Mouse (Mus musculus) hindbrain, embryonic 13.5 days (tissue): ENCODE data around the gene Bahd1. TPM values are rescaled to one million over a fixed set of nuclear protein-coding genes. Genes with fewer than 3 reads are reported as not detected.
A peak's percentile ranks its signal among the peaks of the same experiment; 100 is the strongest.

Source experiments
- ATAC-seq: fragments of 200-750 bp; cut with Nextera tagmentation; 2 replicates; pipeline ENCODE4 v1.8.0; 2017; ENCODE audit warnings: moderate TSS enrichment; ENCODE audit not compliant: low FRiP score
- H3K27ac ChIP-seq: fragments of 300-500 bp; sonication (generic); 2 replicates; pipeline ENCODE4 v1.5.1; 2015; ENCODE audit warnings: inconsistent platforms, mild to moderate bottlenecking, moderate library complexity
- H3K27me3 ChIP-seq: fragments of 300-500 bp; sonication (generic); 2 replicates; pipeline ENCODE4 v1.6.1; 2015; ENCODE audit warnings: mild to moderate bottlenecking, inconsistent platforms
- H3K36me3 ChIP-seq: fragments of 300-500 bp; sonication (generic); 2 replicates; pipeline ENCODE4 v1.6.1; 2015; ENCODE audit warnings: mild to moderate bottlenecking, inconsistent platforms
- H3K4me1 ChIP-seq: fragments of 300-500 bp; sonication (generic); replicated peaks from 2 replicates; pipeline ENCODE4 v1.6.1; 2015; ENCODE audit warnings: inconsistent platforms
- H3K4me2 ChIP-seq: fragments of 300-500 bp; sonication (generic); 2 replicates; pipeline ENCODE4 v1.6.1; 2015; ENCODE audit warnings: inconsistent platforms, mild to moderate bottlenecking, moderate library complexity
- H3K4me3 ChIP-seq: fragments of 300-500 bp; sonication (generic); 2 replicates; pipeline ENCODE4 v1.5.1; 2015; ENCODE audit warnings: mild to moderate bottlenecking, inconsistent platforms
- H3K9ac ChIP-seq: fragments of 300-500 bp; sonication (generic); 2 replicates; pipeline ENCODE4 v1.6.1; 2015; ENCODE audit warnings: mild to moderate bottlenecking, inconsistent platforms
- H3K9me3 ChIP-seq: fragments of 300-500 bp; sonication (generic); 2 replicates; pipeline ENCODE4 v1.6.1; 2016; ENCODE audit warnings: inconsistent platforms
- WGBS: fragments of 180-500 bp; shearing (Covaris S2); methylation state at CpG from one replicate; pipeline ENCODE4 v1.1.7; 2015; 5-methylcytosine and 5-hydroxymethylcytosine counted together
- polyA plus RNA-seq: library from polyadenylated mRNA; unstranded; fragments of >200 nt; fragmentation: Nextera tagmentation; extraction: Ambion mirVana; gene quantifications from 2 replicates; pipeline ENCODE4 v1.2.1, GENCODE M21; 2015

Gene Bahd1
- polyA plus RNA-seq, 1 experiment from 2014 or later: 5.1 TPM

GRCm38 (mm10) chr2:118882840-118883679, 17.1 kb upstream of the Bahd1 start:
- ATAC-seq: peak; percentile 74
- Histone ChIP-seq H3K4me1 (peaks cover 5% of the 10 kb centered on the region), H3K4me3 (peak overlapping the region; percentile 40), H3K9me3 (no peaks in the 10 kb centered on the region), H3K36me3 (peaks cover 15% of the 10 kb centered on the region), H3K4me2 (peak overlapping the region; percentile 75), H3K27ac (no peak overlapping the region), H3K27me3 (peaks cover 23% of the 10 kb centered on the region), H3K9ac (peak overlapping the region; percentile 69)
- WGBS: 3% methylated on average over 32 of the region's 32 CpGs

GRCm38 (mm10) chr2:118887440-118887839, 12.7 kb upstream of the Bahd1 start:
- ATAC-seq: no peak

GRCm38 (mm10) chr2:118887845-118888548, 12.2 kb upstream of the Bahd1 start:
- H3K36me3 ChIP-seq: no peaks in the 10 kb centered on the region
- H3K4me3 ChIP-seq: no peak overlapping the region
- H3K9me3 ChIP-seq: no peaks in the 10 kb centered on the region
- 0 out of 2 replicates have a peak, but pooled peaks have one; percentile 41 for ATAC-seq
- peak overlapping the region; percentile 25 for H3K4me2 ChIP-seq
- peak overlapping the region; percentile 23; the same call in 1 of the 2 replicates for H3K27ac ChIP-seq
- H3K27me3 ChIP-seq: peaks cover 45% of the 10 kb centered on the region
- WGBS: 31% methylated on average over 14 of the region's 14 CpGs
- peaks cover 5% of the 10 kb centered on the region for H3K4me1 ChIP-seq
- no peak overlapping the region; the same call in 1 of the 2 replicates for H3K9ac ChIP-seq

More at GRCm38 (mm10) chr2:118887440-118887839, 12.7 kb upstream of the Bahd1 start:
- Histone ChIP-seq H3K4me1 (peaks cover 7% of the 10 kb centered on the region), H3K36me3 (no peaks in the 10 kb centered on the region), H3K9me3 (no peaks in the 10 kb centered on the region), H3K27ac (peak overlapping the region; percentile 23; the same call in 1 of the 2 replicates), H3K4me3 (no peak overlapping the region), H3K4me2 (peak overlapping the region; percentile 25), H3K9ac (no peak overlapping the region; the same call in 1 of the 2 replicates), H3K27me3 (peaks cover 39% of the 10 kb centered on the region)
- WGBS: 74% methylated on average over 13 of the region's 13 CpGs

GRCm38 (mm10) chr2:118891173-118891572, 9.0 kb upstream of the Bahd1 start:
- Histone ChIP-seq H3K9me3 (no peaks in the 10 kb centered on the region), H3K4me3 (no peak overlapping the region), H3K27me3 (peaks cover 62% of the 10 kb centered on the region), H3K27ac (no peak overlapping the region), H3K9ac (no peak overlapping the region), H3K36me3 (no peaks in the 10 kb centered on the region), H3K4me1 (peaks cover 5% of the 10 kb centered on the region), H3K4me2 (no peak overlapping the region)
- ATAC-seq: no peak
- WGBS: 89% methylated on average over 4 of the region's 4 CpGs

GRCm38 (mm10) chr2:118895990-118896913, 3.9 kb upstream of the Bahd1 start:
- no peaks in the 10 kb centered on the region for H3K9me3 ChIP-seq
- peak overlapping the region; percentile 43 for H3K4me3 ChIP-seq
- H3K27me3 ChIP-seq: peaks cover 95% of the 10 kb centered on the region
- H3K27ac ChIP-seq: no peak overlapping the region
- 1% methylated on average over 38 of the region's 38 CpGs for WGBS
- no peak for ATAC-seq
- H3K4me2 ChIP-seq: peak overlapping the region; percentile 68
- H3K9ac ChIP-seq: peak overlapping the region; percentile 68
- H3K36me3 ChIP-seq: no peaks in the 10 kb centered on the region
- H3K4me1 ChIP-seq: peaks cover 43% of the 10 kb centered on the region

GRCm38 (mm10) chr2:118896914-118897291, 3.3 kb upstream of the Bahd1 start:
- under 1% methylated on average over 13 of the region's 13 CpGs for WGBS
- Histone ChIP-seq H3K4me3 (peak overlapping the region; percentile 43), H3K36me3 (no peaks in the 10 kb centered on the region), H3K27ac (no peak overlapping the region), H3K4me1 (peaks cover 43% of the 10 kb centered on the region), H3K9ac (peak overlapping the region; percentile 68), H3K4me2 (peak overlapping the region; percentile 68), H3K27me3 (peaks cover 89% of the 10 kb centered on the region), H3K9me3 (no peaks in the 10 kb centered on the region)
- ATAC-seq: no peak

- Histone ChIP-seq H3K27ac (no peak overlapping the region), H3K9ac (peak overlapping the region; percentile 68; the same call in 1 of the 2 replicates), H3K4me1 (peaks cover 43% of the 10 kb centered on the region), H3K4me3 (peak overlapping the region; percentile 43), H3K36me3 (no peaks in the 10 kb centered on the region), H3K9me3 (no peaks in the 10 kb centered on the region), H3K4me2 (peak overlapping the region; percentile 68), H3K27me3 (peaks cover 84% of the 10 kb centered on the region)
- under 1% methylated on average over 7 of the region's 7 CpGs for WGBS
- ATAC-seq: no peak
Measured at GRCm38 (mm10) chr2:118897392-118897791, 2.8 kb upstream of the Bahd1 start.

- H3K4me2 ChIP-seq: peak overlapping the region; percentile 68; the same call in 1 of the 2 replicates
- H3K27ac ChIP-seq: no peak overlapping the region
- H3K9me3 ChIP-seq: no peaks in the 10 kb centered on the region
- peaks cover 80% of the 10 kb centered on the region for H3K27me3 ChIP-seq
- no peak overlapping the region for H3K4me3 ChIP-seq
- WGBS: under 1% methylated on average over 11 of the region's 11 CpGs
- ATAC-seq: no peak
- no peak overlapping the region for H3K9ac ChIP-seq
- no peaks in the 10 kb centered on the region for H3K36me3 ChIP-seq
- peaks cover 45% of the 10 kb centered on the region for H3K4me1 ChIP-seq
Measured at GRCm38 (mm10) chr2:118897808-118898207, 2.4 kb upstream of the Bahd1 start.

GRCm38 (mm10) chr2:118898771-118899170, 1.4 kb upstream of the Bahd1 start:
- H3K27ac ChIP-seq: no peak overlapping the region
- H3K9me3 ChIP-seq: no peaks in the 10 kb centered on the region
- H3K36me3 ChIP-seq: no peaks in the 10 kb centered on the region
- H3K4me3 ChIP-seq: no peak overlapping the region
- H3K4me2 ChIP-seq: no peak overlapping the region
- H3K9ac ChIP-seq: no peak overlapping the region
- ATAC-seq: no peak
- 4% methylated on average over 4 of the region's 4 CpGs for WGBS
- peaks cover 54% of the 10 kb centered on the region for H3K4me1 ChIP-seq
- peaks cover 71% of the 10 kb centered on the region for H3K27me3 ChIP-seq

- Histone ChIP-seq H3K36me3 (no peaks in the 10 kb centered on the region), H3K4me3 (no peak overlapping the region), H3K27ac (no peak overlapping the region), H3K4me2 (no peak overlapping the region), H3K27me3 (peaks cover 65% of the 10 kb centered on the region), H3K9ac (no peak overlapping the region), H3K4me1 (peaks cover 60% of the 10 kb centered on the region), H3K9me3 (no peaks in the 10 kb centered on the region)
- ATAC-seq: no peak
- 10% methylated on average over 7 of the region's 7 CpGs for WGBS
Measured at GRCm38 (mm10) chr2:118899306-118899705, 871 bp upstream of the Bahd1 start.

GRCm38 (mm10) chr2:118900826-118901140, 606 bp downstream of the Bahd1 start:
- ATAC-seq: no peak
- peaks cover 51% of the 10 kb centered on the region for H3K27me3 ChIP-seq
- 0 out of 2 replicates have a peak overlapping the region, but pooled peaks have one; percentile 18 for H3K27ac ChIP-seq
- 1% methylated on average over 11 of the region's 11 CpGs for WGBS
- peak overlapping the region; percentile 93 for H3K4me3 ChIP-seq
- H3K36me3 ChIP-seq: no peaks in the 10 kb centered on the region
- no peaks in the 10 kb centered on the region for H3K9me3 ChIP-seq
- peak overlapping the region; percentile 96 for H3K4me2 ChIP-seq
- H3K9ac ChIP-seq: peak overlapping the region; percentile 74
- H3K4me1 ChIP-seq: peaks cover 74% of the 10 kb centered on the region
